Mouse (Mus musculus) liver, adult 2 months (tissue): ENCODE data around the gene Atxn7.

Source experiments
- CTCF ChIP-seq: fragments of 200-500 bp; IDR thresholded peaks from 2 replicates; pipeline ENCODE4 v1.5.1; 2011; ENCODE audit warnings: low read depth, low read length, control low read depth
- POLR2A ChIP-seq: fragments of 200-500 bp; IDR thresholded peaks from 2 replicates; pipeline ENCODE4 v1.6.1; 2011; ENCODE audit warnings: low read length, control low read depth; ENCODE audit not compliant: insufficient read depth; ENCODE audit errors: extremely low read depth

- TF ChIP-seq POLR2A (no peak), CTCF (no peak)
These were observed 109.5 kb downstream of the Atxn7 start for GRCm38 (mm10) chr14:14070541-14071315.
